Mouse (Mus musculus) lung, postnatal 14 days (tissue): ENCODE data around the gene Bet1l.
"Not testable (repeated sequence)": the region's sequence is repeated elsewhere in the genome, so short reads cannot be mapped to it uniquely, and the experiment has no call there.

Source experiments
- DNase-seq: peaks from one replicate; pipeline ENCODE4 v3.0.0; 2021

Gene Bet1l

DNA sequence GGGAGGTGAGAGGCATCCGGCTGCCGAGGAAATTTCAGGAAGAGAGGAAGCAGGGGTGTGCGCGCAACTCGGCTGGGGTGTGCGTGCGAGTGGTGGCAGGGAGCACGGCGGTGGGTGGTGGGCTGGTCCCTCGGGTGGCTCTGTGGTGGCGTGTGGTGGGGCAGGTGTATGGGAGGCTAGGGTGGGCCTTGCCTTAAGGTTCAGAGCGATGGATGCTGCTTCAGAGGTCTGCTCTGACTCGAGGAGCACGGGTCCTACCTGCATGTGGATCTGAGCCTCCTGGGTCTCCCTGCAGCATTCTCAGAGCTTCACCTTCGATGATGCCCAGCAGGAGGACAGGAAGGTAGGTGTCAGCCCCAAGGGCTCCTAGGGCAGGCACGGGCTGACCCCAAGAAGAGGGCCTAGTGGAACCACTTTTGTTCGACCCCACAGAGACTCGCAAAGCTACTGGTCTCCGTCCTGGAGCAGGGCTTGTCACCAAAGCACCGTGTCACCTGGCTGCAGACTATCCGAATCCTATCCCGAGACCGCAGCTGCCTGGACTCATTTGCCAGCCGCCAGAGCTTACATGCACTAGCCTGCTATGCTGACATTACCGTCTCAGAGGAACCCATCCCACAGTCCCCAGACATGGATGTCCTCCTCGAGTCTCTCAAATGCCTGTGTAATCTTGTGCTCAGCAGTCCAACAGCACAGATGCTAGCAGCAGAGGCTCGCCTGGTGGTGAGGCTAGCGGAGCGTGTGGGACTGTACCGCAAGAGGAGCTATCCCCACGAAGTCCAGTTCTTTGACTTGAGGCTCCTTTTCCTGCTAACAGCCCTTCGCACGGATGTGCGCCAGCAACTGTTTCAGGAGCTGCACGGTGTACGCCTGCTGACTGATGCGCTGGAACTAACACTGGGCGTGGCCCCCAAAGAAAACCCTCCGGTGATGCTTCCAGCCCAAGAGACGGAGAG is at the start of gene Bet1l:
Gene Bet1l (minus strand): TSS at position 28 of the 956 bp plus-strand sequence.
- no peak for DNase-seq

DNA sequence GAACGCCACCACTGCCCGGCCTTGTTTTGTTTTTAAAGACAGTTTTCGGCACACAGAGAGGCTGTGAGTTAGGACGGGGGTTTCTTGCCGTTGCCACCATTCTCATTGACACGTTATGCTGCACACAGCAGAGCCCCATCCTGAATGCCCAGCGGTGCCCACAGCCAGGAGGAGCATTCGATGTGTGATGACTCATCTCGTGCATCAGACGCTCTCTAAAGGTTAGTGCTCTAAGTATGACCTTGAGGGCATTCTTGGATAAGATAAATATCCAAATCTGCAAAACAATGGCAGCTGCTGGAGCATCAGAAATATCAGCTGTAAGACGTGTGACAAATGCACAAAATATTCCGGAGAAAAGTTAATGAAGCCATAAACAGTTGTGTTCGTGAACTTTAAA is 49.8 kb upstream of the Bet1l start:
- DNase-seq = no peak

DNA sequence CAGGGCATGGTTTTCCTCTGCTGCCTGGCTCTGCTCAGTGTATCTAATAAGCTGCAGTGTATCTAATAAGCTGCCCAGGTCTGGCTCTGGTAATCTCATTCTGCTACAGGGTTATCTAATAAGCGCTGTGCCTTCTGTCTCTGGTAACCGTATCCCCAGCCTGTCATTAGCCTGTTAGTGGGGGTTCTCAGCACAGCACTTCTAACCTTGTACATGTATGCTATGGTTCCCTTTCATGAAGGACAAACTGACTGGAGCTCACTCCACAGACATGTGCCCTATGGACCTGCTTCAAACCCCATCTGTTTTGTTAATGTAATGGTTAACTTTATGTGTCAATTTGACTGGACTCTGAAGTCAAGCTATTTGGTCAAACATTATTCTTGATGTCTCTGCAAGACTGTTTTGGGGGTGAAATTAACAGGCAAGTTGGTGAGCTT is 48.3 kb upstream of the Bet1l start:
- DNase-seq = no peak

DNA sequence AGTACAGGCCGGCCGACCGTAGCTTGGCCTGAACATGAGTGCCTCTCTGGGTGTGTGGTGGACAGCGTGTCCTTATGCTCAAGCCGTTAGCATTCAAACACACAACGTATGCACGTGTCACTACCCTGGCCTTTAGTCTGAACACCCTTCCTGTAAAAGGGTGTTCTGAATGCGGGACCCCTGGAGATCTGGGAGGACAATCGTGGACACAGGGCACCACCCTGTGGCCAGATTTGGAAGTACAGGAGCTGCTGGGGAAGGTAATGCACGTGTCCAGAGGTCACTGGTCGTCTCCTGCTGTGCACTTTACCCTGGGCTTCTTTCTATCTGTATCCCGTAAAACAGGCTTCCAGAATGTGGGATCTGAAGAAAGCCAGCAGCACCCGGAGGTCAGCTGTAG is 45.8 kb upstream of the Bet1l start:
- DNase-seq = peak; percentile 87

DNA sequence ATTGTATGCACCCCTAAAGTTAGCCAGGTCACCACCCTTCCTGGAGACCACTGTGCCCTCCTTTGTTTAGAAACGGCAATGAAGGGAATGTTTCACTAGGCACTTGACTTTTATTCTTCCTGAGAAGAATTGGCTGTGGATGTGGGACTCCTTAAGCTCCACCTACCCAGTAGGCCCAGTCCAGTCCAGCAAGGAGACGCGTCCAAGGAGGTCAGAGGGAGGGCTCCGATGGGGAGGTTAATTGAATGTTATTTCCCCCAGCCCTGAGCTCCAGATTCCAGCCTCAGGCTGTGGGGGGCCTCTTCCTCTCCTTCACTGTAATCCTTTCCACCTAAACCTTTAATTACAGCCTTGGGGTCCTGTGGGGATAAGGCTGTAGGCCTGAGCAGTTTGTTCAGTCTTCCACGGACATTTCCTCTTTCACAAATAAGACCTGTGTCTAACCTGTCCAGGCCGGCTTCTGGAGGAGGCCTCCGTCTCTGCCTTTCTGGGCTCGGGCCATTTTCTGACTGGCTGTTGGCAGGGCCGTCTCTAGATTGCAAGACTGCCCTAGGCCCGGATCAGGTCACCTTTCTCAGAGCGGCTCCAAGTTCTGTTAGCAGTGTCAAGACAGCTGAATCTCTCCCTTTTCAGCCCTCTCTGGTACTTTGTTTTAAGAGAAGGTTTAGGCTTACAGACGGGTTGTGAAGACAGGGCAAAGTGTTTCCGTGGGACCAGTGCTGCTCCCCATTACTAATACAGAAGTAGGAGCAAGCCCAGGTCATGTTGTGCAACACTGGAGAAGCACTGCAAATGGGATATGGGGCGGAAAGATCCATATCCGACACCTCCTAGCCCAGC is 44.9 kb upstream of the Bet1l start:
- DNase-seq = peak; percentile 29

DNA sequence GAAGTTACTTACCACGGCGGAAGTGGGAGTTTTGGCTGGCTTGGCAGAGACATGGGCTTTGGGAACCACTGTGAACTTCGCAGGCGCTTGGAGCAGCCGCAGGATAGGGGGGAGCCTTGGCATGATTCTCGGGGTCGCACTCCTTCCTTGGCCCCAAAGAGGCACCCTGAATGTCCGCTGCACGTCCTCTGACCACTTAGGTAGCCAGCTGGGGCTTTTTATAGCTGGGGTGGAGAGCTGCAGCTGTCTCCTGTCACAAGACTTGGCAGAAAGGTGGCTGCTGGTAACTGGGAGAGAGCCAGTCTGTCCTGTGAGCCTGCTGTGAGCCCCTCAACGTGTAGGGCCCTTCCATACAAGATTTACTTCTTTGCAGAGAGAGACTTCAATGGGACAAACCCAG is 42.8 kb upstream of the Bet1l start, which contains the start of gene Cox8b:
Gene Cox8b (minus strand): TSS at position 227 of the 400 bp plus-strand sequence.
- DNase-seq = no peak

DNA sequence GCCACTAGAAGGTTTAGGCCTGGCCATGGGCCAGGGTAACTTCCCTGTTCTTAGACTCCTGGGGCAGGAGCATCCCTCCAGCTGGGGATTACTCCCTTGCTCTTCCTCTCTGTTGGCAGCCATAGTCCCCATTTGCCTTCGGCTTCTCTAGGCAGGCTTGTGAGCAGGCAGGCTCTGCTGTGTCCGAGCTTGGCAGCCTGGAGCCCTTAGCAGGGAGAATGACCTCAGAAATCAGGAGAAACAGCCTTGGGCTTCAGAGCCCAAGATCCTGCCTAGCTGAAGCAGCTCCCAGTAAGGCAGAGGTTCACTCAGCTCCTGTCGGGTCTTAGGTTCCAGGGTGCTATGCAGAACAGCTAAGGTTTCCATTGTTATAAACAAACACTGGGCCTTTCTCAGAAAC is 41.7 kb upstream of the Bet1l start:
- no peak for DNase-seq

DNA sequence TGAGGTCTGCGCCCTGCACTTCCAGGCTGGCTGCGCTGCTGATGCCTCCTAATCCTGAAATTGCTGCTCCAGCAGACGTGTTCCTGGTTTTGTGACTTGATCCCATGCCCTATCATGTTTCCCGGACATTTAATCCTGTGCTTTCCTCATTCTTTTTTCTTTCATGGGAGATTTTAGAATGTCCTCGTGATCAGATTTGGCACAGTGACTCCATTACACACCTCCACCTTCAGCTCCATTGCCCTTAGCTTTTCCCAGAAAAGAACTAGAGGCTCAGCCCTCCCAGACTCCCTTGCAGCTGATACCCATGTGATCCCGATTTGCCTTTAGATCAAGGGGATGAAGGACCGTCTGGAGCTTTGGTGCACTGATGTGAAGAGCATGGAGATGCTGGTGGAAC is 40.5 kb upstream of the Bet1l start:
- DNase-seq = no peak

DNA sequence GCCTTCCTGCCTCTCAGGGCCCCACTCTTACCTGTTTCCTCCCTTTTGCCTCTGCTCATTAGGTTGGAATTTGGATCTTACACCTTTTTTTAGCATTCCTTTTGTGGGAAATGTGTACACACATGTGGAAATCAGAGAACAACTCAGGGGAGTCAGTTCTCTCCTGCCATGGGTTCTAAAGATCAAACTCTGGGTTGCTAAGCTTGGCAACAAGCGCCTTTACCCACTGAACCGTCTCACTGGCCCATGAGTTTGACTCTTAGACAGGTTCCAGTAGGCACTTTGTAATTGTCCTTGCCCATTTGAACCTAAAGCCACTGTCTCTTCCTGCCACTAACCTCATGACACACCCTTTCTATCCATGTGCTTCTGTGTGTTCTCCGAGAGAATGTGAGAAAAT is 37.2 kb upstream of the Bet1l start:
- no peak for DNase-seq

DNA sequence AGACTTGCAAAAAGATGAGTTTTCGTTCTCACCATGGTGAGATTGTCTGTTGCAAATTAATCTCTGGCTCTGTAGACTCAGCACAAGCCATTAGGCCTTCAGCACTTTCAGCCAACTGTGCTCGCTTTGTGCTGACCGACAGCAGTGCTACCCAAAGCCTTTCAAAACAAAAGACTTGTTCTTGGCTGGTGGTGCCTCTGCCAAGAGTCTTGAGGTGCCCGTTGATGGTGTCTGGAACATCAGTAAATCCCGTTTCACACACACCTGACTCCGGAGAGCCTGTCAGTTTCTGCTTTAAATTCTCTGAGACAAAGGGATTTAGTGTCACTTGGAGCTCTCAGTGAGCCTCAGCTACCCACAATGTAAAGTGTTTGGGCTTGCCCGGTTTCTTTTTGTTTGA is 36.7 kb upstream of the Bet1l start:
- no peak for DNase-seq

DNA sequence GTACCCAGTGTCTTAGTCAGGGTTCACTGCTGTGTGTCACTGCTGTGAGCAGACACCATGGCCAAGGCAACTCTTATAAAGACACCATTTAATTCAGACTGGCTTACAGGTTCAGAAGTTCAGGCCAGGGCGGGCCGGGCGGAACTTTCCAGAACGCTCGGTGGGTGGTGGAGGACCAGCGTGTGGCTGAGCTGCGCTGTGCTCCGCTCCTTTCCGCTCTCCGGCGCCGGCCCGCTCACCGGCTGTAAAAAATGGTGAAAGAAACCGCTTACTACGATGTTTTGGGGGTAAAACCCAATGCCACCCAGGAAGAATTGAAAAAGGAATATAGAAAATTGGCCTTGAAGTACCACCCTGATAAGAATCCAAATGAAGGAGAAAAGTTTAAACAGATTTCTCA is 33.3 kb upstream of the Bet1l start:
- DNase-seq = not testable (repeated sequence)

DNA sequence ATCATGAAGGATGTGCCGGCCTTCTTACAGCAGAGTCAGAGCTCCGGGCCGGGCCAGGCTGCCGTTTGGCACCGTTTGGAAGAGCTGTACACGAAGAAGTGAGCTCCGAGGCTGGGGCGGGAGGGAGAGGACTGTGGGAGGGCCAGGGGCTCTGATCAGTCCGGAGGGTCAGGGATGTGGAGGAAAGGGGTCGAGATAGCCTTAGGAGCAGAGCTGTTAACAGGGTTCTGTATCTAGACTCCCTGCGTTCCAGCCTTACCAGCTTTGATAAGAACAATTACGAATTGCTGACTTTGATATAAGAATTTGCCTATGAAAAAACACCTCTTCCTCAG is 25.1 kb upstream of the Bet1l start:
- DNase-seq = no peak

DNA sequence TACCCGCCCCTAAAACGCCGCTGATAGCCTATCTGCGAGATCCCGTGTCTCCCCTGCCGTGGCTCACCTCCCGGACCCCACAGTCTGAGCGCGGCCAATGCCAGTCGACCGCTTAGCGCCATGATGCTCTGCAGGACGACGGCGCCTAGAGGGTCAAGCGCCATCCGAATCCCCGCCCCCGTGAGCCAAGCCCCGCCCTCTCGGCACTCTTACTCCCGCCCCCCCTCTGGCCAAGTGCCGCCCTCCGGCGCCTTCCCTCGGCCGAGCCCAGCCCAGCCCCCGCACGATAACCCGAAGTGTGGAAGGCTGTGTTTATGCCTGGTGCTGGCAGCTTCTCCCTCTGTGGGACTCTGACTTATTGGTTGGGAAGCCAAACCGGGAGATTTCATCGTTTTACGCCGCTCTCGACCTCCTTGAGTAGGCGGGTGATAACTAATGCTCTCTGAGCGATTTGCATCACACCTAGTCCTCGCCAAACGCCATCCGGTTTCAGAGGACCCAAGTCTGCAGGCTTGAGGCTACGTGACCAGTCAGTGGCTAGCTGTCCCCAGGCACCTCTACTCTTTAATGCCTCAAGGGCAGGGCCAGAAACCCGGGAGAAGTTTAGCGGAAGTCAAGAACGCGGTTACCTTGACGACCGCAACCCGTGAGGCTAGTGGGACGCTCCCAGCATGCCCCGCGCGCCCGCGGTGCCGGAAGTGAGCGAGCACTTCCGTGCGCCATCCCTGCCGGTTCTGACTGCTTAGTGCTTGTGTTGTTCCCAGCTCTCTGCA is 24.5 kb upstream of the Bet1l start, which contains the start of the genes Psmd13 and Sirt3:
Gene Psmd13 (plus strand): TSS at position 273 of the 773 bp plus-strand sequence.
Gene Sirt3 (minus strand): TSS at position 614 of the 773 bp plus-strand sequence.
- peak; percentile 96 for DNase-seq

DNA sequence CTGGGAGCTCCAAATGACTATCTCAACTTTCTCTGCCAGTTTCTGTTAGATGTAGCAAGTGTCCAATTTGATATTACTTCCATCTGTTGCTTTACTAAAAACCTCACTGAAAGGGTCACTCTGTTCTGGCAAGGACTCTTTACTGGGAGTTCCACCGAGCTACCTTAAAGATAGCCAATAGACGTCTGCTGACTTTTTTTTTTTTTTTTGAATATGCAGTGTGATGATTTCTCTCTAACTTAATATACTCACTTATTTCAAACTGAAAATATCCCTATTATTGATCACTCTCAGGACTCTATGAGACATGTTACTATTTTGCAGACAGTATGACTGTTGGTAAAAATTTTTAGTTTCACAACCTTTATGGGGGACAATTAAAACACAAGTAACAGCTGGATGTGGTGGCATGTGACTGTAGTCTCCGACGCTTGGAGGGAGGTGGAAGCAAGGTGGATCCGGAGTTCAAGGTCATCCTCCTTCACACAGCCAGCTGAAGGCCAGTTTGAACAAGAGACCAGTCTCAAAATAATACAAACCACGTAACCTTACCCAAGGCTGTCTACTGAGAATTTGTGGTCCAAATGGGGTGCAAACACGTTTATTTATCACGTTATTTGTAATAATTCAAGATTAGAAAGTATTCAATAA is 23.6 kb upstream of the Bet1l start:
- no peak for DNase-seq

DNA sequence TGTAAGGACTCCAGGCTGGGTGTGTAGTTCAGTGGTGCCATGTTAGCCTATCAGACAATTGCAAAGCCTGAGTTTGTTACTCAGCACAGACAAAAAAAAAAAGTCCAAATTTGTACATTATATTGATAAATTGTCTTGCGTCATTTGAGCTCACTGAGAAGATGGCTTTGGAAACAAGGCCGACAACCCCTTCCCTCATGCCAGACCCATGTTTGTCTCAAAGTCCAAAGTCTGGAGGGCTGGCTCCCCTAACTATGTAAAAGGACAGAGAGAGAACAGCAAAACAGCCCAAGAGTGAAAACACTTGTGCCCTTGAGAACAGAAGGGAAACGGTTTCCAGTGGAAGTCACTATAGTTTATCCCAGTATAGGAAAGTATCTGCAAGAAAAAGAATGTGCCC is 23.0 kb upstream of the Bet1l start:
- DNase-seq = no peak

DNA sequence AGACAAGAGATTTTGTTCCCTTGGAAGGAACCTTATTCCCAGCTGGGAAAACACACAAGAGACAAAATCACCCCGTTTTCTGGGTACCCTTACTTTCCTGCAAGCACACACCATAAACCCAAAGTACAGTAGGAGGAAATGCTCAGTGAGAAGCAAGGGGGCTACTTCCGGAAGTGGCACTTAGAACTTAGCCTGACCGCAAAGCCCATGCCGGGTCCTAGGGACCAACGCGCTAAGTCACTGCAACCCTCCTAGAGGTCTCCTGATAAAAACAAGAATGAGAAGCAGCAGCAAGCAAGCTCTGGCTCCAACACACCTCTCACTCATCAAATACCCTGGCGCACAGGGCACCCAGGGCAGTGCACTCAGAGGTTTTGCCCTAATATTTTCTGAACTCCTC is 22.0 kb upstream of the Bet1l start:
- DNase-seq = no peak

DNA sequence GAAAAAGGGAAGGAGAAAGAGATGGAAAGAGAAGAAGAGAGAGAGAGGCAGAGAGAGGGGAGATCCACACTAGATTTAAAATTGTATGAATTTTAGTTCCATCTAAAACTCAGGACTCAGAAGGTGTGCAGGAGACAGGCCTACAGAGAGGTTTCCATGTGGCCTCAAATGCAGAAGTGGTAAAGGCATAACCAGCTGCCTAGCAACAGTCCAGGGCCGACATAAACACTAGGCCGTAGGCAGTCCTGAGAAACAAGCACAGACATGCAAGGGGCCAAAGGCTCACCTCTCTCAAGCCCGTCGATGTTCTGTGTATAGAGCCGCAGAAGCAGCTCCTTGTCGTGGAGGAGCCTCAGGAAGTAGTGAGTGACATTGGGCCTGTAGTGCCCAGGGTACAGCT is 20.0 kb upstream of the Bet1l start:
- no peak for DNase-seq

DNA sequence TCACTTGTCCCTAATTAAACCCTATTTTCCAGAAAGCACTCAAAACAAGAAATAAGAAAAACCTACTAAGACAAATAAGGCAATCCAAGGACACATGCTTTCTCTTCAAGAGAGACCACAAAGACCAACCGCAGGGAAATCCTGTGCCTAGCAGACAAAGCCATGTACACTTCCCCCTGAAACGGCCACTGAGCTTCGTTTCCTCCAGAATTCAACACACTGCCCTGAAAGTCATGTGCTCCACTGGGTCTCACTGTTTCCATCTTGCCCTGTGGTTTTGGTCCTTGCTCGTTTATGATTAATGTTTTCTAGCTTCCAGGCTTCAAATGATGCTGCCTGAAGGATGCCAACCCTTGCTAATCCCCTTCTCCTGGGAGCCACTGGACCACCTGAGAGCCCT is 16.8 kb upstream of the Bet1l start:
- no peak for DNase-seq

DNA sequence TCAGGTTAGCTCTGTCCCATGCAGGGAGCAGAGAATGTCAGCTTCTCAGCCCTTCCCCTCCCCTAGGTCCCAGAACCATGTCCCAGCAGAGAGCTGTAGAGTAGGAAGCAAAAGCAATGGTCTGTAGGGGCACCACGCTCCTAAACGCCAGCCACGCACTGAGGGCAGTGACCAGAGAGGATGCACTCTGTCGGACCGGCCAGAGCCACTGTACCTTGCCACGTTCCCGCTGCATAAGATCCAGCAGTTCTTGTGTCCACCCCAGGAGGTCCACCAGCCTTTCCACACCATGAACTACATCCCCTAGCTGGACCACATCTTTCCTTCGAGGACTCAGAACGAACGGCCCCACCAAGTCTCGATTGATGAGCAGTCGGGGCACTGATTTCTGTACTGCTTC is 7.4 kb upstream of the Bet1l start:
- no peak for DNase-seq

DNA sequence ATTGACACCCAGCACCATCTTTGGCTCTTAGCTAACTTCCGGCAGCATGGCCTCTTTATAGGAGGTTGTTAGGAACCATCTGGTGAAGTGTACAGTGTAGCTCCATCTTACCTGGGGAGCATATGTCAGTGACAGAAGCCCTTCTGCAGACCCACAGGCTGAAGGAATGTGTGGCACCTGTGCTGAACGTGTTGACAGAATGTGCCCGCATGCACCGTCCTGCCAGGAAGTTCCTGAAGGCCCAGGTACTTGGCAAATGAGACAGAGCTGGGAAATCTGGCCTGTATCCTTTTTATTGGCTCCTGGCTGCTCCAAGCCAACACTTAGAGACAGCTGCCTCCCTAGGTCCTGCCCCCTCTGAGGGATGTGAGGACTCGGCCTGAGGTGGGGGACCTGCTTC is 3.4 kb upstream of the Bet1l start:
- DNase-seq = no peak

DNA sequence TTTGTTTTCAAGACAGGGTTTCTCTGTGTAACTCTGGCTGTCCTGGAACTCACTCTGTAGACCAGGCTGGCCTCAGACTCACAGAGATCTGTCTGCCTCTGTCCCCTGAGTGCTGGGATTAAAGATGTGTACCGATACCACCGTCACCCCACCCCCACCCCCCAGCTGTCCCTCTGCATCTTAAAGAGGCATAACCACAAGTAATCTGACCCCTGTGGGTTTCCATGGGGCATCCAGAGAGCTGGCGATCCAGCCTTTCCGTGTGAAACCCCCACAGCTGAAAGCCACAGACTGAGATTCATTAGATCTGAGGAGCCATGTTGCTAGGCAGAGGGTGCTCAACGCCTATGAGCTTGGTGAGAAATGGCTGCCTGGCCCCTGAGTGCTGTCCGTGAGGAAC is 2.6 kb upstream of the Bet1l start:
- no peak for DNase-seq

DNA sequence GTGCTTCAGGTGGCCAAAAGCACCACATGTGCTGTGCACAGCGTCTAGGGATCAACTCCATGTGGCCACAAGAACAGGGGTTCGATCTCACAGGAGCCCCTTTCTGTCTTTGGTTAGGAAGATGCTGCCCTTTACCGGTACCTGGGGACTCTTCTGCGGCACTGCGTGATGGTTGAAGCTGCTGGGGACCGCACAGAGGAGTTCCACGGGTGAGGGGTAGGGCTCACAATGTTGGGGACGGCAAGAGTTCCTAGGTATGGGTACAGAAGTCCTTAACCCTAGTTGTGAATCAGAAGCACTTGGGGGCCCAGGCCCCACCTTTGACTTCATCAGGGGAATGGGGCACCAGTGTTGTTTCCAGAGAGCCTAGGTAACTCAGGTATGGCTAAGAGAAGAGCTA is 1.4 kb upstream of the Bet1l start:
- DNase-seq = no peak
